Mouse (Mus musculus): Measurements from ENCODE around the gene Cbx1. TPM values are rescaled to one million over a fixed set of nuclear protein-coding genes. Genes with fewer than 3 reads are reported as not detected.

Cbx1 gene
- total and polyA plus RNA-seq, 2 experiments: 9.7 to 16.0 TPM

- no peaks in the 10 kb centered on the region for H3K27me3 ChIP-seq (ENCODE audit: control insufficient read depth, insufficient read depth, low read length)
- DNase-seq (ENCODE audit: extremely low read depth, low read depth, low spot score): no peak
- 85% methylated on average over 7 of the region's 7 CpGs for WGBS
- H3K4me1 ChIP-seq (ENCODE audit: control insufficient read depth, insufficient read depth, low read length): no peaks in the 10 kb centered on the region
- H3K79me2 ChIP-seq (ENCODE audit: control insufficient read depth, insufficient read depth, low read length): no peaks in the 10 kb centered on the region
- H3K36me3 ChIP-seq (ENCODE audit: control insufficient read depth, insufficient read depth, low read length): peaks cover 19% of the 10 kb centered on the region; the same call in 1 of the 2 replicates
- H3K4me3 ChIP-seq (ENCODE audit: insufficient read depth, low read depth, low read length): no peak overlapping the region
- no peak overlapping the region for H3K27ac ChIP-seq (replicated peaks; ENCODE audit: insufficient read depth, low read depth, low read length)
- TF ChIP-seq CTCF (IDR thresholded peaks at IDR 0.05; ENCODE audit: low read depth, low read length) (no peak), POLR2A (IDR thresholded peaks at IDR 0.05; ENCODE audit: extremely low read depth, insufficient read depth, low read length) (no peak)
- no peak overlapping the region for H3K9ac ChIP-seq (ENCODE audit: low read depth, low read length)
Observed at GRCm38 (mm10) chr11:96767096-96767495, 21.8 kb upstream of the Cbx1 start.

DNA sequence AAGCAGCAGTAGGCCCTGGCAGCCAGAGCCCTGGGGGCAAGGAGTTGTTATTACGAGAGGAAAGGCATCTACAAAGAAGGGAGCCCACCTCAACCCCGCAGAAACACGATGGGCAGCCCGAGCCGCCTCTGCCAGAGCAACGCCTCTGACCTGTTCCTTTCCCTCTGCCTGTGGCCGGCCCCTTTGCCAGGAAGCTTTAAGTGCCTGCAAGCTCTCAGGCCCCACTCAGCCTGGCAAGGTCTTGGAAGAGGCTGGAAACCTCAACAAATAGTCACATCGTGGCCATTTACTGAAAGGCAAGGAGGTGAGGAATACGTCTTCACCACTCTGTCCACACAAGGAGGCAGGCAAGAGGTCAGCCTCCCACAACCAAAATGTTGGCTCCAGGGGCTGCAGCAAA lies 20.7 kb upstream of the Cbx1 start:
- 67% methylated on average over 9 of the region's 9 CpGs for WGBS
- no peaks in the 10 kb centered on the region for H3K27me3 ChIP-seq (ENCODE audit: control insufficient read depth, insufficient read depth, low read length)
- no peak for TF ChIP-seq CTCF (IDR thresholded peaks at IDR 0.05; ENCODE audit: low read depth, low read length)
- TF ChIP-seq POLR2A (IDR thresholded peaks at IDR 0.05; ENCODE audit: extremely low read depth, insufficient read depth, low read length): no peak
- no peak overlapping the region for H3K9ac ChIP-seq (ENCODE audit: low read depth, low read length)
- no peaks in the 10 kb centered on the region for H3K4me1 ChIP-seq (ENCODE audit: control insufficient read depth, insufficient read depth, low read length)
- peaks cover 19% of the 10 kb centered on the region; the same call in 1 of the 2 replicates for H3K36me3 ChIP-seq (ENCODE audit: control insufficient read depth, insufficient read depth, low read length)
- DNase-seq (ENCODE audit: extremely low read depth, low read depth, low spot score): no peak
- no peaks in the 10 kb centered on the region for H3K79me2 ChIP-seq (ENCODE audit: control insufficient read depth, insufficient read depth, low read length)
- H3K4me3 ChIP-seq (ENCODE audit: insufficient read depth, low read depth, low read length): no peak overlapping the region
- no peak overlapping the region for H3K27ac ChIP-seq (replicated peaks; ENCODE audit: insufficient read depth, low read depth, low read length)

- DNase-seq (ENCODE audit: extremely low read depth, low read depth, low spot score): no peak
- no peaks in the 10 kb centered on the region for H3K27me3 ChIP-seq (ENCODE audit: control insufficient read depth, insufficient read depth, low read length)
- 0 out of 2 replicates have a peak, but pooled peaks cover 2% of the 10 kb centered on the region for H3K4me1 ChIP-seq (ENCODE audit: control insufficient read depth, insufficient read depth, low read length)
- H3K9ac ChIP-seq (ENCODE audit: low read depth, low read length): no peak overlapping the region
- no peak for TF ChIP-seq POLR2A (IDR thresholded peaks at IDR 0.05; ENCODE audit: extremely low read depth, insufficient read depth, low read length)
- TF ChIP-seq CTCF (IDR thresholded peaks at IDR 0.05; ENCODE audit: low read depth, low read length): no peak
- H3K36me3 ChIP-seq (ENCODE audit: control insufficient read depth, insufficient read depth, low read length): peaks cover 21% of the 10 kb centered on the region; the same call in 1 of the 2 replicates
- H3K27ac ChIP-seq (replicated peaks; ENCODE audit: insufficient read depth, low read depth, low read length): no peak overlapping the region
- no peak overlapping the region for H3K4me3 ChIP-seq (ENCODE audit: insufficient read depth, low read depth, low read length)
- no peaks in the 10 kb centered on the region for H3K79me2 ChIP-seq (ENCODE audit: control insufficient read depth, insufficient read depth, low read length)
- WGBS: 96% methylated on average over 9 of the region's 9 CpGs
Observed at GRCm38 (mm10) chr11:96771274-96771975, 17.5 kb upstream of the Cbx1 start.

DNA sequence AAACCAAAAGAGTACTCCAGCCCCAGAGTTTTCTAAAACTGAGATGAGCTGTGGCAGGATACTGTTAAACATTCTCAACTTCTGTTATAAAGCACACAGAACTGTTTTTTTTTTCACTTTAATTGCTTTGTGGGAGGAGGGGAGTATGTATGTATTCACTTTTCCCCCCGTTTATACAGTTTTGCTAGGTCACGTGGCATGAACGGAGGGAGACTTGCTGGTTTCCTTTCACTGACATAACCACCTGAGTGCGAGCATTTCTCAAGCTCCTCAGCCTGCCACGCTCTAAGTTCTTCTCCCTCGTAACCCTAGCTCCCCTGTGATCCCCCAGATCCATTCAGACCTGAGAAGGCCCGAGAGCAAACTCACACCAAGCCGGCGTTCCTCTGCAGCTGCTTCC lies 16.5 kb upstream of the Cbx1 start:
- no peak overlapping the region for H3K4me3 ChIP-seq (ENCODE audit: insufficient read depth, low read depth, low read length)
- H3K27ac ChIP-seq (replicated peaks; ENCODE audit: insufficient read depth, low read depth, low read length): no peak overlapping the region
- 92% methylated on average over 9 of the region's 9 CpGs for WGBS
- H3K36me3 ChIP-seq (ENCODE audit: control insufficient read depth, insufficient read depth, low read length): peaks cover 21% of the 10 kb centered on the region; the same call in 1 of the 2 replicates
- H3K4me1 ChIP-seq (ENCODE audit: control insufficient read depth, insufficient read depth, low read length): peaks cover 7% of the 10 kb centered on the region; the same call in 1 of the 2 replicates
- no peaks in the 10 kb centered on the region for H3K27me3 ChIP-seq (ENCODE audit: control insufficient read depth, insufficient read depth, low read length)
- DNase-seq (ENCODE audit: extremely low read depth, low read depth, low spot score): no peak
- TF ChIP-seq CTCF (IDR thresholded peaks at IDR 0.05; ENCODE audit: low read depth, low read length) (no peak), POLR2A (IDR thresholded peaks at IDR 0.05; ENCODE audit: extremely low read depth, insufficient read depth, low read length) (no peak)
- no peaks in the 10 kb centered on the region for H3K79me2 ChIP-seq (ENCODE audit: control insufficient read depth, insufficient read depth, low read length)
- no peak overlapping the region for H3K9ac ChIP-seq (ENCODE audit: low read depth, low read length)

DNA sequence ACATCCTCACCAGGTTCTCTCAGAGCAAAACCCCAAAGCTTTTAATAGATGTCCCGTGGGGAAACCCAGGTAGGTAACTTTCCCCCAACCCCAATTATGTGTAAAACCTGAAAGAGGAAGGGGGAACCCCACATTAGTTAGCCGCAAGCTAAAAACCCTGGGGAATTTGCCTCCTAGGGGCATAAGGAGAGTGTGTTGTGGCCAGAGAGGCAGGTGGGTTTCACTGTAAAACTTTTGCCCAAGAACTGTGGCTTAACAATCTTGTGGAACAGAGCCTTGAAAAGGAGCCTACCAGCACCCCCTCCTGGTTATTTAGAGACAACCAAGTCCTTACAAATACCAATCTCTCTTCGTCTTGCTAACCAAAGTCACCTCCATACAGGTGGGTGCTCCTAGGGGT lies 14.4 kb upstream of the Cbx1 start:
- 83% methylated on average over 3 of the region's 3 CpGs for WGBS

DNA sequence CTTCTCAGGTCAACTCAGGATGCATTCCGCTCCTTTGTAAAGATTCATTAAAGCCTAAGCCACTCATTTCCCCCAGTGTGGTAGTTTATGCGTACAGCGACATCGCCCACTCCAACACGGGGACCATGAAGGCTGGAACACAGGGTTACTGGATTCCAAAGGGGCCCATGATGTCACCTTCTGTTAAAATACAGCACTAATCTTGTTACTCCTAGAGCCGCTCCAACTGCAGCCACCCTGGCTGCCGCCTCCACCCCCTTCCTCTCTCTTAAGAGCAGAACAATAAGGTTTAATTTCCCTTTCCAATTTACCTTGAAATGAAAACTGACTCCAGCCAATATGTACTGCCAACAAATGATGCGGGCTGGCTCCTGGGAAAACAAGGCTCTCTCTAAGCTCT lies 13.9 kb upstream of the Cbx1 start:
- Histone ChIP-seq H3K9ac (ENCODE audit: low read depth, low read length) (no peak overlapping the region), H3K27me3 (ENCODE audit: control insufficient read depth, insufficient read depth, low read length) (no peaks in the 10 kb centered on the region), H3K4me1 (ENCODE audit: control insufficient read depth, insufficient read depth, low read length) (peaks cover 7% of the 10 kb centered on the region; the same call in 1 of the 2 replicates), H3K36me3 (ENCODE audit: control insufficient read depth, insufficient read depth, low read length) (peaks cover 14% of the 10 kb centered on the region; the same call in 1 of the 2 replicates), H3K4me3 (ENCODE audit: insufficient read depth, low read depth, low read length) (no peak overlapping the region), H3K79me2 (ENCODE audit: control insufficient read depth, insufficient read depth, low read length) (no peaks in the 10 kb centered on the region), H3K27ac (replicated peaks; ENCODE audit: insufficient read depth, low read depth, low read length) (no peak overlapping the region)
- 88% methylated on average over 8 of the region's 8 CpGs for WGBS
- no peak for TF ChIP-seq CTCF (IDR thresholded peaks at IDR 0.05; ENCODE audit: low read depth, low read length)
- TF ChIP-seq POLR2A (IDR thresholded peaks at IDR 0.05; ENCODE audit: extremely low read depth, insufficient read depth, low read length): no peak
- DNase-seq (ENCODE audit: extremely low read depth, low read depth, low spot score): no peak

More for the DNA sequence above, 14.4 kb upstream of the Cbx1 start:
- Histone ChIP-seq H3K27me3 (ENCODE audit: control insufficient read depth, insufficient read depth, low read length) (no peaks in the 10 kb centered on the region), H3K27ac (replicated peaks; ENCODE audit: insufficient read depth, low read depth, low read length) (no peak overlapping the region), H3K79me2 (ENCODE audit: control insufficient read depth, insufficient read depth, low read length) (no peaks in the 10 kb centered on the region), H3K9ac (ENCODE audit: low read depth, low read length) (no peak overlapping the region), H3K4me1 (ENCODE audit: control insufficient read depth, insufficient read depth, low read length) (peaks cover 7% of the 10 kb centered on the region; the same call in 1 of the 2 replicates), H3K4me3 (ENCODE audit: insufficient read depth, low read depth, low read length) (no peak overlapping the region), H3K36me3 (ENCODE audit: control insufficient read depth, insufficient read depth, low read length) (peaks cover 14% of the 10 kb centered on the region; the same call in 1 of the 2 replicates)
- TF ChIP-seq CTCF (IDR thresholded peaks at IDR 0.05; ENCODE audit: low read depth, low read length): no peak
- no peak for DNase-seq (ENCODE audit: extremely low read depth, low read depth, low spot score)
